Mouse (Mus musculus): ENCODE results near the gene Kdm1a. TPM values are rescaled to one million over a fixed set of nuclear protein-coding genes. Genes with fewer than 3 reads are reported as not detected.

Gene Kdm1a
- polyA plus RNA-seq (2016; fragmentation: Nextera tagmentation; extraction: Ambion mirVana) = 31.5 and 50.1 TPM in 2 replicates

DNA sequence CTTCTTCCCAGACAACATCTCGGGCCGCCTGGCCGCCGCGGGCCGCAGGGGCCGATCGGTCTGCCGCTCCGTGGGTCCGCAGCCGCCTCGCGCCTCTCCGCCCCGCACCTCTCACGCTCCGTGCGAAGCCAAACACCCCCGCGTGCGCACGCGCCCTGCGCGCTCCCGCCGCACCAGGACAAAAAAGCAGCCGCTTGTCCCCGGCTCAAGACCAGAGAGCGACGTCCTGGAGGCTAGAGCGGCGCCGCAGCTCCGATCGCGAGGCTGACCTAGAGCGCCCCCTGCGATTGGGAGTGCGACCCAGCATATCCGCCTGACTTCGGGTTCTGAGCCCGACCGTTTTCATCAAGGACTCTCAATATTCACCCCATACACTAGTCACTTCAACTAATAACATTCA, at the start of gene Kdm1a:
Gene Kdm1a (minus strand): TSS at position 156 of the 400 bp plus-strand sequence.
- Histone ChIP-seq H3K4me3 (peak within 1 kb of the TSS; percentile 100), H3K27me3 (ENCODE audit: insufficient read depth, poor library complexity, severe bottlenecking) (no peaks in the 10 kb centered on the region), H3K9me3 (no peaks in the 10 kb centered on the region), H3K36me3 (peaks cover 4% of the 10 kb centered on the region; the same call in 1 of the 2 replicates), H3K4me1 (peaks cover 13% of the 10 kb centered on the region), H3K27ac (peak within 1 kb of the TSS; percentile 99)
- under 1% methylated on average over 45 of the region's 45 CpGs for WGBS
- peak; percentile 94 for DNase-seq (ENCODE audit: low spot score)

DNA sequence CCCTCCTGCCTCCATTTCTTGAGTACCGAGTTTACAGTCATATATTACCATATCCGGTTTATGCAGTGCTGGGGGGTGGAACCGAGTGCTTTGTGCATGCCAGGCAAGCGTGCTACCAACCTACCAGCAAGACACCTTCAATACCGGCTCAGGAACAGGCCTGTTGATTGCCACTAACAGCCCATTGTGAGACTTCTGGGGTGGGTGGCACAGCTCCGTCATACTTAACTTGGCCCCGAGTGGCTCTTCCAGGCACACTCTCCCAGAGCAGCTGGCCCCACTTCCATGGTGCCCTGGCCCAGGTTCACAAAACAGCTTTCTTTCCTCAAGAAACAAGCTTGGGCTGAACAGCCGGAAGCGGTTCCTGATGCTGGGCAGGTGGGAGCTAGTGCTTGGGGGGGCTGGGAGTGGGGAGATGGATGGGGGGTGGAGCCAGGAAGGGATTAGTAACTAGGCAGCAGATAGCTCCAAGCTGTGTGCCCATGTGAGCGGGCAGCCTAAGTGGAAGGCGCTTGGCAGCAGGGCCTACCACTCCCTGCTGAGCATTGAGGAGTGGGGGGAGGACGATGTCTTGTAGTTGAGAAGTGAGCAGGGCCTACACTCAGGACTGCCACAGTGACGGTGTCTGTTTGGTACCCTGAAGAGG, 49.5 kb upstream of the Kdm1a start:
- Histone ChIP-seq H3K9me3 (no peaks in the 10 kb centered on the region), H3K4me3 (no peak overlapping the region), H3K27me3 (ENCODE audit: insufficient read depth, poor library complexity, severe bottlenecking) (peaks cover 26% of the 10 kb centered on the region; the same call in 1 of the 2 replicates), H3K36me3 (0 out of 2 replicates have a peak, but pooled peaks cover 5% of the 10 kb centered on the region), H3K4me1 (peaks cover 26% of the 10 kb centered on the region), H3K27ac (peak overlapping the region; percentile 23; the same call in 1 of the 2 replicates)
- no peak for DNase-seq (ENCODE audit: low spot score)
- WGBS = 73% methylated on average over 13 of the region's 13 CpGs

DNA sequence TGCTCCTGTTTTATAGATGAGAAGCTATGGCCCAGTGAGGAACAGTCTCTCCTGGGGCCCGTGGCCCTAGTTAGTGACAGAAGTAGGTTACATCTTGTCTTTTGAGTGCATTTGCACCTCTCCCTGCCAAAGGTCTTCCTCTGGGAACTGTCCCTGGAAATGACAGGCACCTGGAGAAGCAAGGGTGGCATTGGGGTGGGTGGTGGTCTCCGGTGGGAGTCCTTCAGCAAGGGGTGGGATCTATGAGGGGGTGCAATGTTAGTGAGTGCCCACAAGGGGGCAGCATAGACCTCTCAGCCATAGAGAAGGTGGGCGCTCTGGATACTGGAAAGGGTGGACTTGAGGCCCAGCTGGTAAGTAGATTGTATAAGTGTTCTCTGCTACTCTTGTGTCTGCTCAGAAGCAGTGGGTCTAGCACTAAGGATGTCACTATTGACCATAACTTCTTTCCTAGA, 48.9 kb upstream of the Kdm1a start:
- 72% methylated on average over 3 of the region's 3 CpGs for WGBS

DNA sequence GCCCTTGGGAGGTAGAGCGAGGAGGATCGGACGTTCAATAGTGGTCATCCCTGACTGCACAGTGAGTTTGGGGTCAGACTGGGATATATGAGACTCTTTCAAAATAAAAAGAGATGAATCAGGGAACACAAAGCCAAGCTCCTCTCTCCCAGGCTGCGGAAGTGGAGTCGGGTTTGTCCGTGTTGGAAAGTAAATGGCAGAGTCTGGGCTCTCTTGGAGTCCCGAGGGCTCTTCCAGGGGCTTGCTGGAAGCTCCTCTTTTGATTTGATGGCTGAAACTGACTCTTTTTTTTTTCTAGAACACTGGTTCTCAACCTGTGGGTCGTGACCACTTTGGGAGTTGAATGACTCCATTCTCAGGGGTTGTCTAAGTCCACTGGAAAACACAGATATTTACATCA, 47.7 kb upstream of the Kdm1a start:
- no peak overlapping the region for H3K4me3 ChIP-seq
- WGBS = 87% methylated on average over 8 of the region's 8 CpGs
- peaks cover 25% of the 10 kb centered on the region; the same call in 1 of the 2 replicates for H3K27me3 ChIP-seq (ENCODE audit: insufficient read depth, poor library complexity, severe bottlenecking)
- peaks cover 7% of the 10 kb centered on the region for H3K9me3 ChIP-seq
- H3K4me1 ChIP-seq = peaks cover 26% of the 10 kb centered on the region
- no peak overlapping the region for H3K27ac ChIP-seq
- 0 out of 2 replicates have a peak, but pooled peaks cover 4% of the 10 kb centered on the region for H3K36me3 ChIP-seq
- no peak for DNase-seq (ENCODE audit: low spot score)

More for the DNA sequence above, 48.9 kb upstream of the Kdm1a start:
- no peak overlapping the region for H3K4me3 ChIP-seq
- H3K9me3 ChIP-seq = peaks cover 6% of the 10 kb centered on the region
- H3K36me3 ChIP-seq = 0 out of 2 replicates have a peak, but pooled peaks cover 5% of the 10 kb centered on the region
- DNase-seq (ENCODE audit: low spot score) = no peak
- H3K27ac ChIP-seq = no peak overlapping the region
- H3K4me1 ChIP-seq = peaks cover 26% of the 10 kb centered on the region
- peaks cover 26% of the 10 kb centered on the region; the same call in 1 of the 2 replicates for H3K27me3 ChIP-seq (ENCODE audit: insufficient read depth, poor library complexity, severe bottlenecking)

DNA sequence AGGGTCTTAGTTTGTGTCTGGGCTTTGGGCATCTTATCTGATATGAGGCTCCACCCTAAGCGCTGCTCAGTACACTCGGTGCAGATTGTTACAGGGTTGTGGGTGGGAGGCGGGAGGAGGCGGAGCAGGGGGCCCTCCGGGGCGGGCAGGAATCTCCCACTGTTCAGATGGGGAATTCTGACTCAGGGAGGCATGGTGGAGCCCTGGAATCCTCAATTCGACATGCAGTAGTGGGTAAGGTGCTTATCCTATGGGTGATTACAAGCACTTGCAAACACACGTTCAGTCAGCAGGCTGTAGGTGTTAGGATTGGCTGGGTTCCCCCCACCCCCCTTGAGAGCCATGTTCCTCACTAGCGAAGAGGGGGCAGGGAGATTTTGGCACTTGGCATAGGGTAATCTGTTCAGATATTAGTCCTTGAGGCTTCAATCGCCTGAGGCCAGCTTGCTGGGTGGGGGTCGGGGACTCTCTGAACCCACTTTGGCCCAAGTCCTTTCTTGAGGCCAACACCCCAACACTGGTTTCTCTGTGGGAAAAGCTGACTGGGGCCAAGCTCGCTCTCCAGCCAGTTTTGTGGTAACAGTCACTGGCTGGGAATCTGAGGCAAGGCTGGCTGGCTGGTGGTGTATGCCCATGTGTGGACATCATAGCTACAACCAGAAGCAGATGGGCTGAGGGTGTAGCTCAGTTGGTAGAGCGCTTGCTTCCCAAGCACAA, 47.1 kb upstream of the Kdm1a start:
- Histone ChIP-seq H3K9me3 (peaks cover 7% of the 10 kb centered on the region), H3K36me3 (no peaks in the 10 kb centered on the region), H3K4me1 (peaks cover 26% of the 10 kb centered on the region), H3K27ac (no peak overlapping the region), H3K27me3 (ENCODE audit: insufficient read depth, poor library complexity, severe bottlenecking) (peaks cover 21% of the 10 kb centered on the region; the same call in 1 of the 2 replicates), H3K4me3 (peak overlapping the region; percentile 41)
- WGBS = 29% methylated on average over 13 of the region's 13 CpGs
- DNase-seq (ENCODE audit: low spot score) = no peak

DNA sequence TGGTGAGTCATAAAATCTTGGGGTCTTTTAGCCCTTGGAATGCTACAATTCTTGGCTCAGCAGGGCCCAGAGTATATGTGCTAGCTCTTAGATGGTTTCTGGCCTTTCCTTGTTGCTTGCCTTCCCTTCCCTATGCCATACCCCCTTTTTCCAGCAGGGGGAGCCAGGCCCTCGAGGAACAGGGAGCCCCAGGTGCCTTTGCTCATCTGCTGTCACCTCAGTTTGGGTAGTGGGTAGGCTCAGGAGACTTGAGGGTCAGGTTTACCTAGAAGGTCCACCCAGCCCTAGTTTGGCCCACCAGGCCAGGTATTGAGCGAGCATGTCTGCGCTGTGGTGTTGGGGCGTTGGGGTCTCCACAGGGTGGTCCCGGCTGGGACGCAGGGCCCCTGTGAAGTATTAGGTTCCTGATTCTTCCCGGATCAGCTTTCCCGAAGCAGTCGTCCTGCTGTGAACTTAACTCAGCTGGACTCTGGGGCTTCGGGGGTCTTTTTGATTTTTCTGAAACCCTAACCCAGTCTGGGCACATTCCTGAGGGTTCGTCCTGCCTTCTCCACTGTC, 46.5 kb upstream of the Kdm1a start:
- peaks cover 26% of the 10 kb centered on the region for H3K4me1 ChIP-seq
- no peak overlapping the region for H3K27ac ChIP-seq
- peak overlapping the region; percentile 41 for H3K4me3 ChIP-seq
- WGBS = 9% methylated on average over 11 of the region's 11 CpGs
- H3K36me3 ChIP-seq = no peaks in the 10 kb centered on the region
- H3K27me3 ChIP-seq (ENCODE audit: insufficient read depth, poor library complexity, severe bottlenecking) = peaks cover 21% of the 10 kb centered on the region; the same call in 1 of the 2 replicates
- peaks cover 7% of the 10 kb centered on the region for H3K9me3 ChIP-seq
- no peak for DNase-seq (ENCODE audit: low spot score)

DNA sequence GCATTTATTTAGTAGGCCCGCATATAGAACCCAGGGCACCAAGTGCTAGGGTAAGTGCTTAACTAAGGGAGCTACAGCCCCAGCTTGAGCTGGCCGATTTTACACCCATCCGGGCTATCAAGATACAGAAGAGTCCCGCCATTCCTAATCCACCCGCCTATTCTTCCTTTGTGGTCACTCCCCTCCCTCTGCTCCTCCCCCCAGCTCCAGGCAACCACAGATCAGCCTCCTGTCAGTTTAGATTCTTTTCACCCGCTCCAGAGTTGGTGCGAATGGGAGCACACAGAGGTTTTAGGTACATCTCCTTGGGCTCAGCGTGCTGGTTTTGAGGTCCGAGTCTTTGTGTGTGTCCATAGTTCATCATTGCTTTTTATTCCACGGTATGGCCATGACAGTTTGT, 36.4 kb upstream of the Kdm1a start:
- Histone ChIP-seq H3K27ac (no peak overlapping the region), H3K4me3 (peak overlapping the region; percentile 24; the same call in 1 of the 2 replicates)

DNA sequence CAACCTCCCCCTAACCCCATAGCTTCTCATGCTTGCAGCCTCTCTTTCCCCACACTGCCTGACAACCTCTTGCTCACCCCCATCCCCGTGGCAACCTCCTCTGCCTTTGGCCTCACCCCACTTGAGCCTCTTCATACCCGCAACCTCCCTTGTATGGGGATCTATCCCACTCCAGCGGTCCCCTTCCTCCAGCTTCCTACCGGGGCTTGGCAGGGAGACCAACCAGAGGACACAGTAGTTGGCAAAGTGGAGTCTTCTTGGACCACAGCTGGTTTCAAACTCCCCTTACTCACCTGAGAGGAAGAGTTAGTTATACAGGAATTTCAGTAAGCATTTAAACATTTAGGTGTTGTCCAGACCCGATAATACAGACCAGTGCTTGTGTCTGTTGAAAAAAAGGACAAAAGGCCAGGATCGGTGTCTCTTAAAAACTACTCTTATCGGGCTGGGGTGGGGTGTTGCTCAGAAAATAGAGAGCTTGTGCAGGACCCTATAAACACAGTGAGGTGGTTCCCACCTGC, 35.8 kb upstream of the Kdm1a start:
- peaks cover 52% of the 10 kb centered on the region for H3K27me3 ChIP-seq (ENCODE audit: insufficient read depth, poor library complexity, severe bottlenecking)
- H3K4me3 ChIP-seq = peak overlapping the region; percentile 65; the same call in 1 of the 2 replicates
- H3K4me1 ChIP-seq = peaks cover 24% of the 10 kb centered on the region
- H3K9me3 ChIP-seq = no peaks in the 10 kb centered on the region
- no peak overlapping the region for H3K27ac ChIP-seq
- H3K36me3 ChIP-seq = no peaks in the 10 kb centered on the region
- no peak for DNase-seq (ENCODE audit: low spot score)
- WGBS = 31% methylated on average over 7 of the region's 7 CpGs

More for the DNA sequence above, 36.4 kb upstream of the Kdm1a start:
- Histone ChIP-seq H3K36me3 (no peaks in the 10 kb centered on the region), H3K27me3 (ENCODE audit: insufficient read depth, poor library complexity, severe bottlenecking) (peaks cover 52% of the 10 kb centered on the region), H3K4me1 (peaks cover 24% of the 10 kb centered on the region), H3K9me3 (no peaks in the 10 kb centered on the region)
- 9% methylated on average over 10 of the region's 10 CpGs for WGBS
- DNase-seq (ENCODE audit: low spot score) = no peak

DNA sequence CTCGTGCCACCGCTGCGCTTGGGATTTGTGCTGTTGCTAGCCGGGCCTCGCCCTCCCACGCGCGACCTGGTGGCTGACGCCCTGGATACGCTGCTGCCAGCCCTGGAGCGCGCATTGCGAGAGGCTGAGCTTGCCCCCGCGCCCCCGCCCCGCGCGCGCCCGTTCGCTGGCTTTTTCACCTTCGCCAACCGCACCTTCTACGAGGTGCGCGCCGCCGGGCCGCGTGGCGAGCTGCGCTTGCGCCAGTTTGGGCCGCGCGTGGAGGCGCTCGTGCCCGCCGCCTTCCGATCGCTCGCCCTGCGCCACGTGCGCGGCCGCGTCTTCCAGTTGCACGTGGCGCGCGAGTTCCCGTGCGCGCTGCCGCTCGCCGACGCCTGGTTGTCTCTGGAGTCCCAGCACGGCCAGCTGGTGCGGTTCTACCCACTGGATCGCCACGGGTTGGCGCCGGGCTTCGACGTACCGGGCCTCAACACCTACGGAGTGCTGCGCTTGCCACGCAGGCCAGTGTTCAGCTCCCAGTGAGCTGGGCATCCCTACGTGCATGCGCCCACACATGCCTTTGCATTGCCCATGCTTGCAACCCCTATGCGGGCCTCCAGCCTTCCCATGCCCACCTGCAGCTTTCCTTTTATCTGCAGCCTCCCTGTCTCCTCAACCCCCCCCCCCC, 35.2 kb upstream of the Kdm1a start:
- WGBS = 3% methylated on average over 73 of the region's 76 CpGs
- peaks cover 24% of the 10 kb centered on the region for H3K4me1 ChIP-seq
- peak overlapping the region; percentile 73 for H3K27ac ChIP-seq
- no peaks in the 10 kb centered on the region for H3K9me3 ChIP-seq
- no peaks in the 10 kb centered on the region for H3K36me3 ChIP-seq
- DNase-seq (ENCODE audit: low spot score) = no peak
- H3K4me3 ChIP-seq = peak overlapping the region; percentile 65
- H3K27me3 ChIP-seq (ENCODE audit: insufficient read depth, poor library complexity, severe bottlenecking) = peaks cover 54% of the 10 kb centered on the region

DNA sequence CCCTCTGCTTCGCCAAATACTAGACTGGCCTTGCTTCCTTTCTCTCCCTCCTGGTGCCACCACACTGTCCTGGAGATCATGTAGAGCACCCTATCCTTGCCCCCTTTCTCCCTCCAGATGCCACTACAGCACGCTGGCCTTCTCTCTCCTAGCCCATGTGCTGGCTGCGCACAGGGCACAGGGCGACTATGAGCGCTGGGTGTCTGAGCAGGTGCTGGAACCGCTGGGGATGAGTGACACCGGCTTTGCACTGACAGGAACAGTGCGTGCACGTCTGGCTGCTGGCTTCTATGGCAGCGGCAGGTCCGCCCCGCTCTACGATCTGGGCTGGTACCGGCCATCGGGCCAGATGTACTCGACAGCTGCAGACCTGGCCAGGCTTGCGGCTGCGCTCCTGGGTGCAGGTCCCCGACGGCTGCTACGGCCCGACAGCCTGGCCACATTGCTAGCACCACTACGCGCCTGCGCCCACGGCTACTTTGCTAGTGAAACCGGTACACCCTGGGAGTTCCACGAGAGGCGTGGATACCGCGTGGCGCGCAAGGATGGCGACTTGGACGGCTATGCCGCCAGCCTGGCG, 34.5 kb upstream of the Kdm1a start:
- H3K27ac ChIP-seq = peak overlapping the region; percentile 73
- WGBS = 16% methylated on average over 37 of the region's 37 CpGs
- H3K4me3 ChIP-seq = peak overlapping the region; percentile 65
- peaks cover 57% of the 10 kb centered on the region for H3K27me3 ChIP-seq (ENCODE audit: insufficient read depth, poor library complexity, severe bottlenecking)
- H3K9me3 ChIP-seq = no peaks in the 10 kb centered on the region
- H3K36me3 ChIP-seq = no peaks in the 10 kb centered on the region
- DNase-seq (ENCODE audit: low spot score) = no peak
- H3K4me1 ChIP-seq = peaks cover 24% of the 10 kb centered on the region

DNA sequence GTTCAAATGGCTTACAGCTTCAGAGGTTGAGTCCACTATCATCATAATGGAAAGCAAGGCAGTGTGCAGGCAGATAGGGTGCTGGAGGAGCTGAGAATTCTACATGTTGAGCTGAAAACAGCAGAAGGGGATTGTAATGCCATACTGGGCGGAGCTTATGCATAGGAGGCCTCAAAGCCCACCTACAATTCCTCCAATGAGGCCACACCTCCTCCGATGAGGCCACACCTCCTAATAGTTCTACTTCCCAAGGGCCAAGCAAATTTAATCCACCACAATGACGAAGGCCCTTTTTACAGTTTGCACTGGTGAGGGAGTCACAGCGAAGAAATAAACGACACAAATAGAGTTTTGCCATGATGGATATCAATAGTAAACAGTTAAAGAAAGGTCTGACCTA, 34.0 kb upstream of the Kdm1a start:
- Histone ChIP-seq H3K27me3 (ENCODE audit: insufficient read depth, poor library complexity, severe bottlenecking) (peaks cover 57% of the 10 kb centered on the region), H3K4me3 (no peak overlapping the region), H3K9me3 (no peaks in the 10 kb centered on the region), H3K4me1 (peaks cover 25% of the 10 kb centered on the region), H3K36me3 (no peaks in the 10 kb centered on the region), H3K27ac (no peak overlapping the region)
- DNase-seq (ENCODE audit: low spot score) = no peak
- WGBS = 50% methylated on average over 5 of the region's 5 CpGs

DNA sequence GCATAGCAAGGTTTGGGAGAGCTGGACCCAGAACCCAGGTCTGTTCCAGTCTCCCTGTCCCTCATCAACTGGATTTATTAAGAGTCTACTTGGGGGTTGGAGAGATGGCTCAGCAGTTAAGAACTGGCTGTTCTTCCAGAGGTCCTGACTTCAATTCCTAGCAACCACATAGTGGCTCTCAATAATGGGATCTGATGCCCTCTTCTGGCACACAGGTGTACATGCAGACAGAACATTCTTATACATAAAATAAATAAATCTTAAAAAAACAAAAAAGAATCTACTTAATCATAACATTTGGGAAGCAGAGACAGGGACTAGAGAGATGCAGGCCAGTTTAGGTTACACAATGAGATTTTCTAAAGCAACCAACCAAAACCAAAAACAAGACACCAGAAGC, 33.5 kb upstream of the Kdm1a start:
- H3K4me1 ChIP-seq = peaks cover 30% of the 10 kb centered on the region

More for the DNA sequence above, 33.5 kb upstream of the Kdm1a start:
- H3K9me3 ChIP-seq = no peaks in the 10 kb centered on the region
- H3K27me3 ChIP-seq (ENCODE audit: insufficient read depth, poor library complexity, severe bottlenecking) = peaks cover 57% of the 10 kb centered on the region
- no peak for DNase-seq (ENCODE audit: low spot score)
- no peak overlapping the region for H3K4me3 ChIP-seq
- no peak overlapping the region for H3K27ac ChIP-seq
- no peaks in the 10 kb centered on the region for H3K36me3 ChIP-seq

Measured in heart, embryonic 10.5 days (tissue).